Mouse (Mus musculus): ENCODE measurements around the gene Dact2. TPM values are rescaled to one million over a fixed set of nuclear protein-coding genes. Genes with fewer than 3 reads are reported as not detected.

Gene Dact2
- total and polyA plus RNA-seq, 3 experiments: not detected

- Histone ChIP-seq H3K36me3 (replicated peaks in 1 of 2; ENCODE audit: control insufficient read depth in 1 of 2, insufficient read depth in 1 of 2, low read length in 1 of 2) (no peaks in the 10 kb centered on the region), H3K9me3 (replicated peaks; ENCODE audit: low read length) (no peaks in the 10 kb centered on the region), H3K27ac (ENCODE audit: insufficient read depth, low read depth) (no peak overlapping the region), H3K4me1 (ENCODE audit: control insufficient read depth in 1 of 2, insufficient read depth in 2 of 2) (no peaks in the 10 kb centered on the region; a peak in 1 of 4 replicates), H3K4me2 (ENCODE audit: insufficient read depth, low read depth, poor library complexity, severe bottlenecking) (no peak overlapping the region), H3K4me3 (replicated peaks in 1 of 3; ENCODE audit: low read depth in 2 of 3, low read length in 2 of 3, poor library complexity in 1 of 3) (no peak overlapping the region), H3K27me3 (replicated peaks) (peaks cover 49% of the 10 kb centered on the region), H3K79me2 (replicated peaks; ENCODE audit: control insufficient read depth, extremely low read depth, insufficient read depth, poor library complexity, severe bottlenecking) (no peaks in the 10 kb centered on the region), H3K9ac (ENCODE audit: insufficient read depth, low read depth) (no peak overlapping the region)
- TF ChIP-seq MAZ (IDR thresholded peaks at IDR 0.05; ENCODE audit: low read depth, low read length) (no peak), CHD1 (IDR thresholded peaks at IDR 0.05; ENCODE audit: low read depth, low read length) (no peak), POLR2AphosphoS2 (IDR thresholded peaks at IDR 0.05; ENCODE audit: low read depth, low read length) (no peak), E2F4 (IDR thresholded peaks at IDR 0.05; ENCODE audit: insufficient replicate concordance, low read depth, low read length) (no peak), ZC3H11A (IDR thresholded peaks at IDR 0.05; ENCODE audit: low read depth, low read length) (no peak), PAX5 (IDR thresholded peaks at IDR 0.05; ENCODE audit: low read length) (no peak), RAD21 (IDR thresholded peaks at IDR 0.05; ENCODE audit: low read depth, low read length) (no peak)
- no peak for DNase-seq (ENCODE audit: extremely low read depth)
- in situ Hi-C loops (cut with MboI; ENCODE audit: low pct_ligation_motif_present, low pct_unique_long_range_greater_than_20kb, low sequenced_read_pairs) (no loop called here), dilution Hi-C loops (cut with MboI; ENCODE audit: extremely low pct_ligation_motif_present, extremely low pct_unique_long_range_greater_than_20kb, low sequenced_read_pairs) (no loop called here)
Observed at GRCm38 (mm10) chr17:14188455-14188854, 15.6 kb downstream of the Dact2 start.

- Histone ChIP-seq H3K4me1 (ENCODE audit: control insufficient read depth in 1 of 2, insufficient read depth in 2 of 2) (peaks cover 0 to 6% of the 10 kb centered on the region in 2 experiments; a peak in 2 of 4 replicates), H3K27ac (ENCODE audit: insufficient read depth, low read depth) (no peak overlapping the region), H3K36me3 (replicated peaks in 1 of 2; ENCODE audit: control insufficient read depth in 1 of 2, insufficient read depth in 1 of 2, low read length in 1 of 2) (no peaks in the 10 kb centered on the region), H3K4me3 (replicated peaks in 1 of 3; ENCODE audit: low read depth in 2 of 3, low read length in 2 of 3, poor library complexity in 1 of 3) (no peak overlapping the region), H3K9me3 (replicated peaks; ENCODE audit: low read length) (no peaks in the 10 kb centered on the region), H3K27me3 (replicated peaks) (peaks cover 56% of the 10 kb centered on the region), H3K4me2 (ENCODE audit: insufficient read depth, low read depth, poor library complexity, severe bottlenecking) (no peak overlapping the region), H3K9ac (ENCODE audit: insufficient read depth, low read depth) (no peak overlapping the region), H3K79me2 (replicated peaks; ENCODE audit: control insufficient read depth, extremely low read depth, insufficient read depth, poor library complexity, severe bottlenecking) (no peaks in the 10 kb centered on the region)
- in situ Hi-C loops (cut with MboI; ENCODE audit: low pct_ligation_motif_present, low pct_unique_long_range_greater_than_20kb, low sequenced_read_pairs): no loop called here
- TF ChIP-seq ZC3H11A (IDR thresholded peaks at IDR 0.05; ENCODE audit: low read depth, low read length) (no peak), USF1 (IDR thresholded peaks at IDR 0.05; ENCODE audit: low read depth, low read length) (no peak), GABPA (IDR thresholded peaks at IDR 0.05; ENCODE audit: insufficient replicate concordance, low read depth, low read length) (no peak), ZKSCAN1 (IDR thresholded peaks at IDR 0.05; ENCODE audit: borderline replicate concordance, low read depth, low read length) (no peak), MXI1 (IDR thresholded peaks at IDR 0.05; ENCODE audit: low read depth, low read length) (no peak), KAT2A (IDR thresholded peaks at IDR 0.05; ENCODE audit: insufficient replicate concordance, low read length) (no peak), ZNF384 (IDR thresholded peaks at IDR 0.05; ENCODE audit: low read depth, low read length) (no peak)
- dilution Hi-C loops (cut with MboI; ENCODE audit: extremely low pct_ligation_motif_present, extremely low pct_unique_long_range_greater_than_20kb, low sequenced_read_pairs): no loop called here
- DNase-seq (ENCODE audit: extremely low read depth): no peak
Observed at GRCm38 (mm10) chr17:14187096-14187495, 17.0 kb downstream of the Dact2 start.

- H3K4me1 ChIP-seq (ENCODE audit: control insufficient read depth in 1 of 2, insufficient read depth in 2 of 2): peaks cover 0 to 6% of the 10 kb centered on the region in 2 experiments; a peak in 2 of 4 replicates
- H3K79me2 ChIP-seq (replicated peaks; ENCODE audit: control insufficient read depth, extremely low read depth, insufficient read depth, poor library complexity, severe bottlenecking): no peaks in the 10 kb centered on the region
- no peak for TF ChIP-seq IRF4 (IDR thresholded peaks at IDR 0.05; ENCODE audit: low read depth, low read length)
- no peak for TF ChIP-seq GABPA (IDR thresholded peaks at IDR 0.05; ENCODE audit: insufficient replicate concordance, low read depth, low read length)
- H3K9me3 ChIP-seq (replicated peaks; ENCODE audit: low read length): no peaks in the 10 kb centered on the region
- H3K36me3 ChIP-seq (replicated peaks in 1 of 2; ENCODE audit: control insufficient read depth in 1 of 2, insufficient read depth in 1 of 2, low read length in 1 of 2): no peaks in the 10 kb centered on the region
- H3K27ac ChIP-seq (ENCODE audit: insufficient read depth, low read depth): no peak overlapping the region
- H3K27me3 ChIP-seq (replicated peaks): peaks cover 55% of the 10 kb centered on the region
- dilution Hi-C loops (cut with MboI; ENCODE audit: extremely low pct_ligation_motif_present, extremely low pct_unique_long_range_greater_than_20kb, low sequenced_read_pairs) (no loop called here), in situ Hi-C loops (cut with MboI; ENCODE audit: low pct_ligation_motif_present, low pct_unique_long_range_greater_than_20kb, low sequenced_read_pairs) (no loop called here)
- H3K4me3 ChIP-seq (replicated peaks in 1 of 3; ENCODE audit: low read depth in 2 of 3, low read length in 2 of 3, poor library complexity in 1 of 3): no peak overlapping the region
- DNase-seq (ENCODE audit: extremely low read depth): no peak
- no peak overlapping the region for H3K9ac ChIP-seq (ENCODE audit: insufficient read depth, low read depth)
- H3K4me2 ChIP-seq (ENCODE audit: insufficient read depth, low read depth, poor library complexity, severe bottlenecking): no peak overlapping the region
Observed at GRCm38 (mm10) chr17:14186176-14186575, 17.9 kb downstream of the Dact2 start.

Data from CH12.LX (cell line).